Mouse (Mus musculus): ENCODE measurements at regions not wholly inside any gene's neighbourhood (a gene's known extent, or its start where the extent isn't known, plus 50 kb on each side); places are given as distances from the start of the nearest gene placed in this dataset.

DNA sequence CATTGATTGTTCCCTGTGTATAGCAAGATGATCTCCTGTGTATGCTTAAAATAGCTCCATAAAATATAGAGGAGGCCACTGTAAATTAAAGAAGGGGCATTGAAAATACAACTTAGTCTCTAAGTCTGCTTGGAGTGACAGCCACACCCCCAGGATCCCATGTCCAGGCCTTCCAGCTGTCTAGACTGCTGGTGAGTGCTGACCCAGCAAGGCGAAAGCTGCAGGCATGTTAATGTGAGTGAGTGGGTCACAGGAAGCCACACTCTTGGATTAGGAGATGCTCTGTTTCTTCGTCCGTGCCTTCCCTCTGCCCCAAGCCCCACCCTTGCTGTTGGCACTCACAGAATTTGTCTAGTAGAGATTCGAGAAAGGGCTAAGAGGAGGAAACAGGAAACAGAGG, 453.7 kb downstream of the Ccdc171 start:
- TF ChIP-seq CTCF (IDR thresholded peaks at IDR 0.05; ENCODE audit: low read depth, low read length): no peak
- no peak for TF ChIP-seq POLR2A (IDR thresholded peaks at IDR 0.05; ENCODE audit: extremely low read depth, insufficient read depth, low read length)

Data from liver, adult 2 months (tissue).